Mouse (Mus musculus): ENCODE measurements around the gene Ubl7.

DNA sequence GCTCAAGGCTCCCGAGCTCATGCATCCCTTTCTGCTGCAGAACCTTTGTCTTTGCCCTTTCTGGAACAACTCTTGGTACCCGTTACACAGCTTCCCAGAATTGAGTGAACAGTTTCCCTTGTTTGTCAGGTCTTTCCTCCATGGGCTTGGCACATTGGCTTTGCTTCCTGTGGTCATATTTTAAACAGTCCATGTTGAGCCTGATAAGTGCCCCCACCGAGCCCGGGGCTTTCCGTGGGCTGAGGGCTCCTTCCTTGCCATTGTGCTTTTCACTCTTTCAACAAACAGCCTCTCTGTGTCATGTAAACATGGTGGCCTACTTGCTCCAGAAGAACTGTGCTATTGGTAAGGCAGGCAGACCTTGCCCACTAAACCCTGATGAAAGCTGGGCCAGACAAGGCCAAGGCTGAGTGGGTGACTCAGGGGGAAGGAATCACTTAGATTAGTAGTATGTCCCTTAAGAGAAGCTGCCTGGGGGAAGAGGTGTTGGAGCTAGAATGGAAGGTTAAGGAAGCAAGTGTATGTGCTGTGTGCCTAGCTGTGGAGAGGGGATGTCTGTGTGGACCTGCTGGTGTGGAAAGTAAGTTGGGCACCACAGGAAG, 20.5 kb downstream of the Ubl7 start:
- no peak for TF ChIP-seq CTCF (IDR thresholded peaks at IDR 0.05; ENCODE audit: low read depth, low read length)
- no peak for TF ChIP-seq GATA1 (IDR thresholded peaks at IDR 0.05; ENCODE audit: borderline replicate concordance, low read length)
- no peak for TF ChIP-seq TAL1 (conservative IDR thresholded peaks at IDR 0.05; ENCODE audit: low read depth, low read length)
